Mouse (Mus musculus) mouse trophoblast stem cell (cell line): ENCODE data around the gene Hspa1l.
"Not testable (repeated sequence)": the region's sequence is repeated elsewhere in the genome, so short reads cannot be mapped to it uniquely, and the experiment has no call there.

Experiments used
- in situ Hi-C, 2 experiments: fragments of 300-500 bp; cut with MseI, MboI; formaldehyde crosslinking; loops; 2 replicates in 1 of 2; 3 replicates in 1 of 2; pipeline ENCODE4 v1.15.1; 2025

Gene Hspa1l

DNA sequence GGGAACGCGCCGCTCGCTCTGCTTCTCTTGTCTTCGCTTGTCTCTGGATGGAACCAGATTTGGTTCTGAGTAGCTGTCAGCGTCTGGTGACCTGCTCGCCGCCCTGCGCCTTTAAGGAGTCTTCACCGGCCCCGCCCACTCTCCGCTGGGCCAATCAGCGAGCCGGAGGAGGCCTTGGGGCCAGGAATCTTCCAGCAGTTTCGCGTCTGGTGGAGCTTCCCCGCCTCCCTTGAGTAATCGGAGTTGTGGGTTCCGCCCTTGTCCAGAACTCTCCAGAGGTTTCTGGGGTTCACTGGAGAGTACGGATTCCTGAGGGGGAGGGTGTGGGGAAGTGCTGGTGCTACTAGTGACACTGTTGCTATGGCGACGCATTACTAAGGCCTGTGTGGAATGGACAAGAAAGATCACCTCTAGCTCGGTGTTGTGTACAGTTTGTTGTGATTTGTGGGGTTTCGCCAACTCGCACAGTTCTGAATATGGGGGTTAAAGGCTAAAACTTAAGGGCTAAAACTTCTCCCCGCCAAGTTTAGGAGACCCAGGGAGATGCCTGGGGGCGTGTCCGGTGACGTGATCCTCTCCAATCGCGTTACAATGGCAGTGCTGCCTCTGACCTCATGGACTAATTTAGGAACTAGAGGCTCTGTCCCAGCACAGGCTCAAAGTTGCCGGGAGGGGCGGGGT, at the start of gene Hspa1l, which contains the start of gene Hspa1a:
TSS of gene Hspa1l (plus strand) at position 635 of the 681 bp plus-strand sequence.
TSS of gene Hspa1a (minus strand) at position 88 of the 681 bp plus-strand sequence.
- in situ Hi-C loops, result not testable (repeated sequence)

DNA sequence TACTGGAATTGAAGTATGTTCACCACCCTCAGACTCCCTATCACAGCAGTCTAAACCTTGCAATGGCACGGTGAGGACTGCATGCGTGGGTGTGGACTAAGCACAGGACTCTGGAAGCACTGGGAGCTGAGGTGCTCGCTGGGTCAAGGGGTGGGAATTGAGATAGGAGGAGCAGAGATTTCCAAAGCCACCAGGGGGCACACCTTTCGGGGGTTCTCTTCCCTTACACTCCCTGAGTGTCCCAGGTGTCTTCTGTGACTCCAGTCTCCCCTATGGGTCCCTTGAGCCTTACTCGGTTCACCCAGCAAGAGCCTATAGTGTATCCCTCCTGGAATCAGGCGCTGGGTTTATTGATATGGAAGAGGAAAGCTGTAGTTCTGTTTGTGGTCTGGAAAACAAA, 49.6 kb upstream of the Hspa1l start:
- in situ Hi-C loops, result no loop called here

DNA sequence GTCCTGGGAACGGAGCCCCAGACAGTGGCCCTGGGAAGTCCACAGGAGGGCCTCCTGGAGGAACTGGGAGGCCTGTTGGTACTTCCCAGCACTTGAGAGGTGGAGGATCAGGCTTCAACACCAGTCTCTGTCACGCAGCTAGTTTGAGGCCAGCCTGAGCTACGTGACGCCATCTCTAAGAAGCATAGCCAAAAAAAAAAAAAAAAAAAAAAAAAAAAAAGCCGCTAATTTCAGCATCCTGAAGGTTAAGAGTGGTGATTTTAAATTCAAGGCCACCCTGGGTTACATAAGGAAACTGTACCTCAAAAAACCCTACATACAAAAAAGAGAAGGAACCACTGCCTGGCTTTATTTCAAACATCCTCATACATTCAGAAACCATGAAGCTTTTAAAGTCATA, 48.2 kb upstream of the Hspa1l start:
- in situ Hi-C loops, result no loop called here

DNA sequence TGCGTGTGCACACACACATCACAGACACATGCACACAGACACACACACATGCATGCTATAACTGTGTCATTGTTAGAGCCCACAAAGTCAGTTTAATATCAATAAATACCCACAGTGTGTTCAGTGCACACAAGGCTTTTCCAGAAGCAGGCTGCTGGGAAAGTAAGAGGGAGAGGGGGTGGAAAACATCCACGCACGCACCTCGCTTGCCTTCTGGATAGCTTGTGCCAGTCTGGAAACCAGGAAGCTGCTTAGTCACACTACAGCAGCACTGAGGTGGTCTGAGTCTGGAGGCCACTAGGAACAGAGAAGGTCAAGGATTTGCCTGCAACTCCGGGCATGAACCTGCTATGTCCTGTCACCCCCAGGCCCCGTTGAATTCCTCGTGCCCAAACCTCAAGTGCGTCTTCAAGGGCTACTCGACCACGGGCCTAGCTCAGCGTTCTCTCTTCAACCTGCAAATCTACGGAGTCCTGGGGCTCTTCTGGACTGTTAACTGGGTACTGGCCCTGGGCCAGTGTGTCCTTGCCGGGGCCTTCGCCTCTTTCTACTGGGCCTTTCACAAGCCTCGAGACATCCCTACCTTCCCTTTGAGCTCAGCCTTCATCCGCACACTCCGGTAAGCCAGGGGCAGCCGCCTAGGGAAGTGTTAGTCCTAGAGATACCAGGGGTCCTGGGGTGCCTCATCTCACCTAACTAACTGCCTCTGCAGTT, 45.0 kb upstream of the Hspa1l start:
- in situ Hi-C loops, result no loop called here

DNA sequence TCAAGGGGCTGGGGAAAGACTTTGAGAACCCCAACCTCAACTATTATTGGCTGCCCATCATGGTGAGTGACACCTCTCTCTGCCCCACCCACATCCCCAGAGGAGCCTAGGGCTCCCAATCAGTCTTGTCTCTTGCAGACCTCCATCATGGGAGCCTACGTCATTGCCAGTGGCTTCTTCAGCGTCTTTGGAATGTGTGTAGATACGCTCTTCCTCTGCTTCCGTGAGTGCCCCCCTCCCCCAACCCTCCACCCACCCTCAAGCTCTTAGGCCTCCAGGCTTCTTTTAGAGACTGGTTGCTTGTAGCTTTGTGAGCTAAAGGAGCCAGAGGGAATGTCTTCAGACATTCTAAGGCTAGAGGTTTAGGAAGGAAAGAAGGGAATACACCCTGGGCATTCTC, 43.7 kb upstream of the Hspa1l start:
- in situ Hi-C loops, result no loop called here

DNA sequence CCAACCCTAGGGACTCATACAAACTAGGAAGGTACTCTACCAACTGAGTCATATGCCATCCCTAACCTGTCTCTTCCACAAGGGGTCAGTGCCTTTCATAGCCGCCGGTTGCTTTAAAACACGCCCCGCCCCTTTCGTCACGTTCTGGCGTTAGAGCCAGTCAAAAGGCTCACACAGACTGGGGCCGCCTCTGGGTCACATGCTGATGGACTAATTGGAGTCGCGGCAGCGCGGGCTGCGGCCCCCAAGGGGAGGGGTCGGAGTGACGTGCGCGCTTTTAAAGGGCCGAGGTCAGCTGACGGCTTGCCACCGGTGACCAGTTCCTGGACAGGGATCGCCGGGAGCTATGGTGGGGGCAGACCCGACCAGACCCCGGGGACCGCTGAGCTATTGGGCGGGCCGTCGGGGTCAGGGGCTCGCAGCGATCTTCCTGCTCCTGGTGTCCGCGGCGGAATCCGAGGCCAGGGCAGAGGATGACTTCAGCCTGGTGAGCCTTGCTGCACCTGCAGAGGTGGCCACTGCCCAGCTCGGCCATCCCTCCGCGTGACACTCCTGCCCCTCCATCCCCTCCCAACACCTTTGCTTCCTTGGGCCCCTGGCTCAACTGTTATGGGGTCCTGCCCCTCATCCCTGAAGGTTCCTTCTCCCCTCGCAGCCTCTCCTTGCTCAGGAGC, 41.3 kb upstream of the Hspa1l start, which contains the start of gene Neu1:
TSS of gene Neu1 (plus strand) at position 193 of the 674 bp plus-strand sequence.
- in situ Hi-C loops, result no loop called here

DNA sequence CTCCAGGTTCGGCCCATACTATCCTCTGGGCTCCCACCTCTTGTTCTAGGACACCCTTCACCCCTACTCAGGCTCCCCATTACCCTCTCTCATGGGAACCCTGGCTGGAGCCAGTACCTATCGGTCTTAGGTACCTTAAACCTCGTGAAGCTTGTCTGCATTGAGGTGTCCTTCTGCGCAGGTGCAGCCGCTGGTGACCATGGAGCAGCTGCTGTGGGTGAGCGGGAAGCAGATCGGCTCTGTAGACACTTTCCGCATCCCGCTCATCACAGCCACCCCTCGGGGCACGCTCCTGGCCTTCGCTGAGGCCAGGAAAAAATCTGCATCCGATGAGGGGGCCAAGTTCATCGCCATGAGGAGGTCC, 40.8 kb upstream of the Hspa1l start:
- in situ Hi-C loops, result no loop called here

DNA sequence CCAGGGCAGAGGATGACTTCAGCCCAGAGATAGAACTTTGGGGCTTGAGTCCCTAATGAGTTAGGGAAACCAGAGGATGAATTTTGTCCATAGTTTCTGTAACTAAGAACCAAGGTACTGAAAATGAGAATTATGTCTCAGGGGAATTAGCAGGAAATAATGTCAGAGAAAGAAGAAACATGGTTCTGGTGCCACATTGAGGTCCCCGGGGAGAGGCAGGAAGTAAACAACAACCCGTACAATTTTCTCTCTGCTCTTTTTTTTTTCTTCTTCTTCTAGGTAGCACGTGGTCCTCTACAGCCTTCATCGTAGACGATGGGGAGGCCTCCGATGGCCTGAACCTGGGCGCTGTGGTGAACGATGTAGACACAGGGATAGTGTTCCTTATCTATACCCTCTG, 40.2 kb upstream of the Hspa1l start:
- in situ Hi-C loops, result no loop called here

DNA sequence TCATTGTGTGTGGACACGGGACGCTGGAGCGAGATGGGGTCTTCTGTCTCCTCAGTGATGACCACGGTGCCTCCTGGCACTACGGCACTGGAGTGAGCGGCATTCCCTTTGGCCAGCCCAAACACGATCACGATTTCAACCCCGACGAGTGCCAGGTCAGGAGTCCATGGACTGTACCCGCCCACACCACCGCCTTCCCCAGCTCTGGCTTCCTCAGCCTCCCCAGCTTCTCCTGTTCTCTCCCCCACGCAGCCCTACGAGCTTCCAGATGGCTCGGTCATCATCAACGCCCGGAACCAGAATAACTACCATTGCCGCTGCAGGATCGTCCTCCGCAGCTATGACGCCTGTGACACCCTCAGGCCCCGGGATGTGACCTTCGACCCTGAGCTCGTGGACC, 38.5 kb upstream of the Hspa1l start:
- in situ Hi-C loops, result no loop called here

DNA sequence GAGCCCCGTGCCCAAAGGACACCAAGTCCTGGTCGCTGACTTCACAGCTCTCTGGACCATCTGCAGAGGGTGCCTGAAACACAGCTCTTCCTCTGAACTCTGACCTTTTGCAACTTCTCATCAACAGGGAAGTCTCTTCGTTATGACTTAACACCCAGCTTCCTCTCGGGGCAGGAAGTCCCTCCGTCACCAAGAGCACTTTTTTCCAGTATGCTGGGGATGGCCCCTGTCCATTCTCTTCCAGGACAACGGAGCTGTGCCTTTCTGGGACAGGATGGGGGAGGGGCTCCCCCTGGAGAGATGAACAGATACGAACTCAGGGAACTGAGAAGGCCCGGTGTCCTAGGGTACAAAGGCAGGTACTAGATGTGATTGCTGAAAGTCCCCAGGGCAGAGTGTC, 37.7 kb upstream of the Hspa1l start:
- in situ Hi-C loops, result no loop called here

DNA sequence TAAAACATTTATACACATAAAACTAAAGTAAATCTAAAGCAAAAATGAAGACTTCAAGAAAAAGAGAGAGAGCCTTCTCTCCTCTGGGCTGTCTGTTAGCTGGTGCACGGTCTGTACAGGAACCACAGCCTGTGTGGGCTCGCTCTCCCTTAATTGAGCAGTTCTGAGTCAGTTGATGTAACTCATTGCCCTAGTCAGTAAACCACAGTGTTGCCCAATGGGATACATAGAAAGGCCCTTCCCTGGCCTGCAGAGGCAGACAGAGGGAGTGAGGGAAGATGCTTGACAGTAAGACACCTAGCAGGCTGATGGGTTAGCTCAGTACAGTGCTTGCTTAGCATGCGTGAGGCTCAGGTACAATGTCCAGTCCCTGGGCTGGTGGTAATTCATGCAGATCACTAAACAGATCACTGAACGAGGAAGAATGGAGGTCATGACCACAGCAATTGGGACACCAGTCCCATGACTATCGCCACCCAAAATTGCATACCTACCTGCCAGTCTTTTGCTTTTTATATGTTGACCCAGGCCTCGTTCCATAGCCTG, 34.5 kb upstream of the Hspa1l start:
- in situ Hi-C loops, result no loop called here

DNA sequence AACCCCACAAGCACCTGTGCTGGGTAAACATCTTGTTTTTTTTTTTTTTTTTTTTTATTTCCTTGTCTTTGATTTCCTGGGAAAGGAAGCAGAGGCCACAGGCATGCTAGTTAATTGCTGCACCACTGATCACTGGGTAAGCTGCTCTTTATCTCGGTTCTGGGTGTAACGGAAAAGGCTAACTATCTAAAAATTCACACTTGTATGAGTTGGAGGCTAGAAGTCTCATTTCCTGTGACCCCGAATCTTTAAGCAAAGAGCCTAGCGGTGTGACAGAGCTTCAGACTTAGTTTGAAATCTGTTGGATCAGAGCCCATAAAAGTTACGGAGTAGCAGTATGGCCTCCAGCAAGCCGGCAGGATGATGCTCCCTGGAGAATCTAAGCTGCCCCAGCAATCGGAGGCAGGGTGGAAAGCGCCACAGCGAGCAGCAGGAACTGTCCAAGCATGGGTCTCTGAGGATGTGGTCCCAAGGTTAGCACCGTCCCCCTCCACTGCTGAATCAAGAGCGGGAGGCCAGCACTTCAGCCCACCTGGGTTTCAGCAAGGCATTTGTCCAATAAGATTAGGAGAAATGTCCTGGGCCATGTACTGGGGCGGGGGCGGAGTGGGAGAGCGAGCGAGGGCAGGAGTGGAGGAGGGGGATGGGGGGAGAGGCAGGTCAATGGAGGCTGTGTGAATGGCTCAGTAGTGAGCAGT, 31.0 kb upstream of the Hspa1l start:
- in situ Hi-C loops, result no loop called here

DNA sequence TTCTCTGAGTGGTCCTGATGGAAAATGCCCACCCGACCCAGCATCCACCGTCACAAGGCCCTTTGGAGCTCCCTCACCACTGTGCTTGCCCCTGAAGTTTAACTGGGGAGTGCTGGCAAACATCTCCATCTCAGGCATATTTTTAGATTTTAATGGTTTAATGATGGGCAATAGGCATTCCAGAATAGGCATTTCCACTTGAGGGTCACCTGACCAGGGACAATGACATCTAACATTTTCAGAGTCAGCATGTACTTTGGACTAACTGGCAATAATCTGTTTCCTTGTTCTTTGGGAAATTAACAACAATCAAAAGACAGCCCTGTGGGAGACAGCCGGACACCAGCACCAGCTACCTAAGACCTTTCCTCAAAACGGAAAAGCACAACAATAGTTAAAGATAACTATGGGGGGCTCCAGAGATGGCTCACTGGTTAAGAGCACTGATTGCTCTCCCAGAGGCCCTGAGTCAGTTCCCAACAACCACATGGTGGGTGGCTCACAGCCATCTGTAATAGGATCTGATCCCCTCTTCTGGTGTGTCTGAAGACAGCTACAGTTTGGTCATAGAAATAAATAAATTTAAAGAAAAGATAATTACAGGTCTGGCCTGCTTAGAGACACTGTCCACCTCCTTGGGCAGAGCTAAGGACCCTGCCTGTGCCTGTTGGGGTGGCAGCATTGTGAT, 29.2 kb upstream of the Hspa1l start:
- in situ Hi-C loops, result no loop called here

DNA sequence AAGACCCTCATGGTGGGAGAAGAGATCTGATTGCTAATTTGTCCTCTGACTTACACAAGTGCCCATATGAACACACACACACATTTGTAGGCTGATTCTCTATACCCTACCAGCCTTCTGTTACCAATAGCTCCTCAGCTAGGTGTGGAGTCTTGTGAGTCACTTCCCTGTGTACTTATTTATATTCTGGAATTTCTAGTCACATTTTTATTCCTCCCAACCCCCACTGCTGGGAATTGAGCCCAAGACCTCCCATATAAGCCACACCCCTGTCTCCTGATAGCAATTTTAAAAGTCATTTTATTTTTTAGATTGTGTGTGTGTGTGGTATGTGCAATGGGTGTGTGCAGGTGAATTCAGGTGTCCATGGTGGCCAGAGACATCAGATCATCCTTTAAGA, 28.1 kb upstream of the Hspa1l start:
- in situ Hi-C loops, result no loop called here

DNA sequence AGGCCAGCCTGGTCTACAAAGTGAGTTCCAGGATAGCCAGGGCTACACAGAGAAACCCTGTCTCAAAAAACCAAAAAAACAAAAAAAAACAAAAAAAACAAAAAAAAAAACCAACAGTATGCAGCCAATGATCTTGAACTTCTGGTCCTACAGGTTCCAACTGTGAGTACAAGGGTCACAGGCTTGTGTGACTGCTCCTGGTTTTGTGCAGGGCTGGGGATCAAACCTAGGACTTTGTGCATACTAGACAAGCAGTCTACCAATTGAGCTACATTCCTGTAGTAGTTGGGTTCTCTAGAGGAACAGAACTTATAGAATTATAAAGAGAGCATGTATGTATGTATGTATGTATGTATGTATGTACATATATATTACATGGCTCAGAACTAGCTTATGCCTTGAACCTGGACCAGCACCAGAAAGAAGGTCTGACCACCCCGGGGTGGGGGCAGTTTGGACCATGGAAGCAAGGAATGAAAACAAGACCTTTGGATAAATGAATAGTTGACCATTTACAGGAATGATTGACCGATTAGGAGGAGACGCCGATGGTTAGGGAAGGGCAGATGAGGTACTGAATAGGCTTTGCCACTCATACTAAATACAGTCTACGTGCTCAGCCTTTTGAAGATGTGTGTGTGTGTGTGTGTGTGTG, 25.9 kb upstream of the Hspa1l start:
- in situ Hi-C loops, result no loop called here

DNA sequence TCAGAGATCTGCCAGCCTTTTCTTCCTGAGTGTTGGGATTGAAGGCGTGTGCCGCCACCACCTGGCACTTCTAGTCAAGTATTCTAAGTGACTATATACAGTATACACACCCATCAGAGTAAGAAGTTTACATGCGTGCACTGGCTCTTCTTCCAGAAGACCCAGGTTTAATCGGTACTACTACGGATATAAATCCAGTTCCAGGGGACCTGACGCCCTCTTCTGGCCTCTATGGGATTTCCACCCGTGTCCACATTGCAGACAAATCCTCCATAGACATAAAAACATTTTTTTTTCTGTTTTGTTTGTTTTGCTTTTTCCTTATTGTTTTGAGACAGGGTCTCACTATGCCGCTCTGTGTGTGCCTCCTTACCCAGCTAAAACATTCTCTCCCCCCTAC, 24.9 kb upstream of the Hspa1l start:
- in situ Hi-C loops, result no loop called here

DNA sequence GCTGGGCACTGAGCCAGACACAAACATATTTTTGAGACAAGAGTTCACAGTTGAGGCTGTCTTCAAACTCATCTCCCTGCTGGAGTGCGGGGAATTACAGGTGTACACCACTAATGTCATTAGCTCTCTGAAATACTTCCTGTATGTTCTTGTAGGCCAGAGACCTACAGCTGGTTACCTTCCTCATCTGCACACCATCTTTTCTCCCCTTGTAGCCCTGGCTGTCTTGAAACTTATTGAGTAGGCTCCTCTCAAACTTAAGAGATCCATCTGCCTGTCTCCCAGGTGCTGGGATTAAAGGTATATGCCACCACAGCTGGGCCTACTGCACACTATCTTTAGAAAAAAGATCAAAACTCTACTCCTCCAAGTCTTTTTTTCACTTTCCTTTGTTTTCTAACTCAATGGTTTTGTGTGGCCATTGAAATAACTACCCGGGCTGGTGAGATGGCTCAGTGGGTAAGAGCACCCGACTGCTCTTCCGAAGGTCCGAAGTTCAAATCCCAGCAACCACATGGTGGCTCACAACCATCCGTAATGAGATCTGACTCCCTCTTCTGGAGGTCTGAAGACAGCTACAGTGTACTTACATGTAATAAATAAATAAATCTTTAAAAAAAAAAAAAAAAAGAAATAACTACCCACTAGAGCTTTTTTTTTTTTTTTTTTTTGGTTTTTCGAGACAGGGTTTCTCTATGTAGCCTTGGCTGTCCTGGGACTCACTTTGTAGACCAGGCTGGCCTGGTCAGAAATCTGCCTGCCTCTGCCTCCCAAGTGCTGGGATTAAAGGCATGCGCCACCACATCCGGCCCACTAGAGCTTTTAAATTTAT, 23.6 kb upstream of the Hspa1l start:
- in situ Hi-C loops, result not testable (repeated sequence)

DNA sequence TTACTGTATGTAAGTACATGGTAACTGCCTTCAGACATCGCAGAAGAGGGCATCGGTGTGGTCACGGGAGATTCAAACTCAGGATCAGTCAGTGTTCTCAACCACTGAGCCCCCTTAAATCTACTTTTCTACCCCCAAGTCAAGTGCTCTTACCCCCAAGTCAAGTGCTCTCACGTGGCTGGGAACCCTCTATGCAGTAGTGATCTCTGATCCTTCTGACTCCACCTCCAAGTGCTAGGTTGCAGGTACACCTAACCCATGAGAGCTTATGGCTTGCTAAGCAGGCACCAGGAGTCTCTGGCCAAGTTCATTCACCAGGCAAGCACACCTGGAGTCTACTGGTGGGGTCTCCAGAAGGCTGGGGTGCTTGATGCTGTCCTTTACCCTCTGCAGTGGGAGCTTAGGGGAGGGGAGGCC, 22.9 kb upstream of the Hspa1l start:
- in situ Hi-C loops, result no loop called here

DNA sequence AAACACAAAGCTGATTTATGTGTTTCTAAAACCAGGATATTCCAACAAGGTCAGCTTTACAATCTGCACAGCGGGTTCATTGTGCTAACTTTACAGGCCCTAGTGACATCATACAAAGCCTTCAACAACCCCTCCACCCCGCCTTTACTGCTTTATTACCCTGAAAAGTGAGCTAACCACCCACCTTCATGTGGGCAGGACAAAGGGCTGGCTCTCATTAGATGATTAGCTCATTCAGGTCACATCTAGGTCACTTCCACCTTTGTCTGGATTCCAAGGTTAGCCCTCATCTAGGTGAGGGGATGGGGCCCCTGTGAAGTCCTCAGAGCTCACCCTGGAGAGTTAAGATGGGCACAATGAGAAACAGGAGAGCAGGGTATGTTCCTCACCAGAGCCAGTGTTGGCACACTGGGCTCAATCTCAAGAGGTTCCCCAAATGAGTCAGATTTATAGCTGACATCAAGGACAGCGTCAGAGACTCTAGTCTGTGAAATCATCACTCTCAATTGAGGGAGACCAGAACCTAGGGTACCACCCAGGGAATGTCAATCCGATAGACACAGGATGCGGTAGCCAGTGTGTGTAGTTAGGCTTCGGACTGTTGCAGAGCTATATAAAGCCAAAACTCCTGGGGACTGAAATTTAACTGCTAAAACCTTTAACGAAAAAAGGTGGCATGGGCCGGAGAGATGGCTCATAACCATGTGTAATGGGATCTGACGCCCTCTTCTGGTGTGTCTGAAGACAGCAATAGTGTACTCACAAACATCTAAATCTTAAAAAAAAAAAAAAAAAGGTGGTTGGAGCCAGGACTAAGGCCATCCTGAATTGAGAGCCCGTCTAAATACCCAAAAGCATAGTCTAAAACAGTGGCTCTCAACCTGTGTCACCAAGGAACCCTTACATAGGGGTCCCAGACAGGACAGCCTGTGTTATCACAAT, 21.7 kb upstream of the Hspa1l start:
- in situ Hi-C loops, result no loop called here
